Mouse (Mus musculus): ENCODE measurements around the gene Rsph14. TPM values are rescaled to one million over a fixed set of nuclear protein-coding genes. Genes with fewer than 3 reads are reported as not detected.

Rsph14 gene
- polyA plus RNA-seq, 1 experiment from 2014 or later, result 0.62 TPM

GRCm38 (mm10) chr10:74990584-74991322 lies 41.6 kb downstream of the Rsph14 start:
- Histone ChIP-seq H3K4me3 (ENCODE audit: low read depth, low read length) (no peak overlapping the region), H3K4me1 (ENCODE audit: control insufficient read depth, insufficient read depth, low read length) (peaks cover 27% of the 10 kb centered on the region), H3K27me3 (ENCODE audit: control insufficient read depth, insufficient read depth, low read depth, low read length) (no peaks in the 10 kb centered on the region), H3K4me2 (ENCODE audit: low read length) (no peak overlapping the region), H3K9ac (ENCODE audit: low read depth, low read length) (no peak overlapping the region), H3K36me3 (ENCODE audit: control insufficient read depth, insufficient read depth, low read length) (peaks cover 24% of the 10 kb centered on the region), H3K9me3 (replicated peaks; ENCODE audit: control insufficient read depth, low read length, poor library complexity, severe bottlenecking) (no peaks in the 10 kb centered on the region), H3K27ac (ENCODE audit: low read length) (no peak overlapping the region)
- 50% methylated on average over 26 of the region's 26 CpGs for WGBS
- no peak for ATAC-seq

GRCm38 (mm10) chr10:74989814-74990213 lies 42.6 kb downstream of the Rsph14 start:
- Histone ChIP-seq H3K36me3 (ENCODE audit: control insufficient read depth, insufficient read depth, low read length) (peaks cover 24% of the 10 kb centered on the region), H3K27me3 (ENCODE audit: control insufficient read depth, insufficient read depth, low read depth, low read length) (no peaks in the 10 kb centered on the region), H3K4me2 (ENCODE audit: low read length) (no peak overlapping the region), H3K9ac (ENCODE audit: low read depth, low read length) (no peak overlapping the region), H3K27ac (ENCODE audit: low read length) (no peak overlapping the region), H3K4me3 (ENCODE audit: low read depth, low read length) (no peak overlapping the region), H3K4me1 (ENCODE audit: control insufficient read depth, insufficient read depth, low read length) (peaks cover 18% of the 10 kb centered on the region), H3K9me3 (replicated peaks; ENCODE audit: control insufficient read depth, low read length, poor library complexity, severe bottlenecking) (no peaks in the 10 kb centered on the region)
- ATAC-seq, result no peak
- 82% methylated on average over 4 of the region's 4 CpGs for WGBS

GRCm38 (mm10) chr10:74987698-74988470 lies 44.5 kb downstream of the Rsph14 start:
- ATAC-seq, result no peak; the same call in 1 of the 2 replicates
- 77% methylated on average over 14 of the region's 14 CpGs for WGBS
- H3K27ac ChIP-seq (ENCODE audit: low read length), result no peak overlapping the region
- H3K27me3 ChIP-seq (ENCODE audit: control insufficient read depth, insufficient read depth, low read depth, low read length), result no peaks in the 10 kb centered on the region
- peaks cover 8% of the 10 kb centered on the region; the same call in 1 of the 2 replicates for H3K4me1 ChIP-seq (ENCODE audit: control insufficient read depth, insufficient read depth, low read length)
- H3K9ac ChIP-seq (ENCODE audit: low read depth, low read length), result no peak overlapping the region
- H3K4me3 ChIP-seq (ENCODE audit: low read depth, low read length), result no peak overlapping the region
- peaks cover 24% of the 10 kb centered on the region for H3K36me3 ChIP-seq (ENCODE audit: control insufficient read depth, insufficient read depth, low read length)
- H3K4me2 ChIP-seq (ENCODE audit: low read length), result no peak overlapping the region
- H3K9me3 ChIP-seq (replicated peaks; ENCODE audit: control insufficient read depth, low read length, poor library complexity, severe bottlenecking), result no peaks in the 10 kb centered on the region

GRCm38 (mm10) chr10:74983176-74983575 lies 49.2 kb downstream of the Rsph14 start:
- no peak overlapping the region for H3K4me2 ChIP-seq (ENCODE audit: low read length)
- H3K27me3 ChIP-seq (ENCODE audit: control insufficient read depth, insufficient read depth, low read depth, low read length), result no peaks in the 10 kb centered on the region
- no peak overlapping the region for H3K27ac ChIP-seq (ENCODE audit: low read length)
- H3K9ac ChIP-seq (ENCODE audit: low read depth, low read length), result no peak overlapping the region
- no peaks in the 10 kb centered on the region for H3K9me3 ChIP-seq (replicated peaks; ENCODE audit: control insufficient read depth, low read length, poor library complexity, severe bottlenecking)
- peaks cover 9% of the 10 kb centered on the region; the same call in 1 of the 2 replicates for H3K36me3 ChIP-seq (ENCODE audit: control insufficient read depth, insufficient read depth, low read length)
- WGBS, result 73% methylated on average over 8 of the region's 8 CpGs
- peaks cover 10% of the 10 kb centered on the region for H3K4me1 ChIP-seq (ENCODE audit: control insufficient read depth, insufficient read depth, low read length)
- H3K4me3 ChIP-seq (ENCODE audit: low read depth, low read length), result no peak overlapping the region
- no peak for ATAC-seq

GRCm38 (mm10) chr10:74981159-74981558 lies 51.2 kb downstream of the Rsph14 start:
- ATAC-seq, result no peak
- Histone ChIP-seq H3K4me1 (ENCODE audit: control insufficient read depth, insufficient read depth, low read length) (peaks cover 6% of the 10 kb centered on the region), H3K27ac (ENCODE audit: low read length) (no peak overlapping the region), H3K36me3 (ENCODE audit: control insufficient read depth, insufficient read depth, low read length) (peaks cover 9% of the 10 kb centered on the region; the same call in 1 of the 2 replicates), H3K4me3 (ENCODE audit: low read depth, low read length) (no peak overlapping the region), H3K9ac (ENCODE audit: low read depth, low read length) (no peak overlapping the region), H3K4me2 (ENCODE audit: low read length) (no peak overlapping the region), H3K27me3 (ENCODE audit: control insufficient read depth, insufficient read depth, low read depth, low read length) (no peaks in the 10 kb centered on the region), H3K9me3 (replicated peaks; ENCODE audit: control insufficient read depth, low read length, poor library complexity, severe bottlenecking) (no peaks in the 10 kb centered on the region)
- WGBS, result 95% methylated on average over 12 of the region's 12 CpGs

GRCm38 (mm10) chr10:74978056-74978455 lies 54.3 kb downstream of the Rsph14 start:
- WGBS, result 92% methylated on average over 4 of the region's 4 CpGs
- no peaks in the 10 kb centered on the region for H3K27me3 ChIP-seq (ENCODE audit: control insufficient read depth, insufficient read depth, low read depth, low read length)
- peaks cover 6% of the 10 kb centered on the region for H3K4me1 ChIP-seq (ENCODE audit: control insufficient read depth, insufficient read depth, low read length)

GRCm38 (mm10) chr10:74976429-74976828 lies 56.0 kb downstream of the Rsph14 start:
- H3K36me3 ChIP-seq (ENCODE audit: control insufficient read depth, insufficient read depth, low read length), result peaks cover 3% of the 10 kb centered on the region; the same call in 1 of the 2 replicates
- H3K4me2 ChIP-seq (ENCODE audit: low read length), result no peak overlapping the region
- no peaks in the 10 kb centered on the region for H3K27me3 ChIP-seq (ENCODE audit: control insufficient read depth, insufficient read depth, low read depth, low read length)
- no peak overlapping the region for H3K9ac ChIP-seq (ENCODE audit: low read depth, low read length)
- 76% methylated on average over 7 of the region's 7 CpGs for WGBS
- H3K9me3 ChIP-seq (replicated peaks; ENCODE audit: control insufficient read depth, low read length, poor library complexity, severe bottlenecking), result no peaks in the 10 kb centered on the region
- H3K4me3 ChIP-seq (ENCODE audit: low read depth, low read length), result no peak overlapping the region
- no peak overlapping the region for H3K27ac ChIP-seq (ENCODE audit: low read length)
- ATAC-seq, result no peak
- H3K4me1 ChIP-seq (ENCODE audit: control insufficient read depth, insufficient read depth, low read length), result peaks cover 6% of the 10 kb centered on the region

More at GRCm38 (mm10) chr10:74978056-74978455, 54.3 kb downstream of the Rsph14 start:
- Histone ChIP-seq H3K9me3 (replicated peaks; ENCODE audit: control insufficient read depth, low read length, poor library complexity, severe bottlenecking) (no peaks in the 10 kb centered on the region), H3K9ac (ENCODE audit: low read depth, low read length) (no peak overlapping the region), H3K36me3 (ENCODE audit: control insufficient read depth, insufficient read depth, low read length) (peaks cover 7% of the 10 kb centered on the region; the same call in 1 of the 2 replicates), H3K27ac (ENCODE audit: low read length) (no peak overlapping the region), H3K4me2 (ENCODE audit: low read length) (no peak overlapping the region), H3K4me3 (ENCODE audit: low read depth, low read length) (no peak overlapping the region)
- no peak for ATAC-seq

GRCm38 (mm10) chr10:74975626-74976025 lies 56.8 kb downstream of the Rsph14 start:
- no peaks in the 10 kb centered on the region for H3K9me3 ChIP-seq (replicated peaks; ENCODE audit: control insufficient read depth, low read length, poor library complexity, severe bottlenecking)
- peaks cover 3% of the 10 kb centered on the region; the same call in 1 of the 2 replicates for H3K36me3 ChIP-seq (ENCODE audit: control insufficient read depth, insufficient read depth, low read length)
- H3K9ac ChIP-seq (ENCODE audit: low read depth, low read length), result no peak overlapping the region
- H3K4me2 ChIP-seq (ENCODE audit: low read length), result no peak overlapping the region
- no peak overlapping the region for H3K27ac ChIP-seq (ENCODE audit: low read length)
- 80% methylated on average over 7 of the region's 7 CpGs for WGBS
- peaks cover 6% of the 10 kb centered on the region for H3K4me1 ChIP-seq (ENCODE audit: control insufficient read depth, insufficient read depth, low read length)
- no peaks in the 10 kb centered on the region for H3K27me3 ChIP-seq (ENCODE audit: control insufficient read depth, insufficient read depth, low read depth, low read length)
- H3K4me3 ChIP-seq (ENCODE audit: low read depth, low read length), result no peak overlapping the region
- ATAC-seq, result no peak

- Histone ChIP-seq H3K9me3 (replicated peaks; ENCODE audit: control insufficient read depth, low read length, poor library complexity, severe bottlenecking) (no peaks in the 10 kb centered on the region), H3K36me3 (ENCODE audit: control insufficient read depth, insufficient read depth, low read length) (peaks cover 3% of the 10 kb centered on the region; the same call in 1 of the 2 replicates), H3K9ac (ENCODE audit: low read depth, low read length) (no peak overlapping the region), H3K27me3 (ENCODE audit: control insufficient read depth, insufficient read depth, low read depth, low read length) (no peaks in the 10 kb centered on the region), H3K4me1 (ENCODE audit: control insufficient read depth, insufficient read depth, low read length) (peaks cover 12% of the 10 kb centered on the region), H3K4me2 (ENCODE audit: low read length) (no peak overlapping the region), H3K27ac (ENCODE audit: low read length) (no peak overlapping the region), H3K4me3 (ENCODE audit: low read depth, low read length) (no peak overlapping the region)
- 72% methylated on average over 6 of the region's 6 CpGs for WGBS
- no peak for ATAC-seq
These were observed 59.4 kb downstream of the Rsph14 start for GRCm38 (mm10) chr10:74973026-74973425.
